Mouse (Mus musculus): ENCODE data around the gene Vmn2r106. TPM values are rescaled to one million over a fixed set of nuclear protein-coding genes. Genes with fewer than 3 reads are reported as not detected.

Gene Vmn2r106
- not detected in 2 replicates for polyA plus RNA-seq (2015; fragmentation: Nextera tagmentation; extraction: Ambion mirVana)

- Histone ChIP-seq H3K27ac (replicated peaks) (no peak within 1 kb of the TSS), H3K4me1 (no peaks in the 10 kb centered on the region), H3K9me3 (0 out of 2 replicates have a peak, but pooled peaks cover 5% of the 10 kb centered on the region), H3K27me3 (replicated peaks) (no peaks in the 10 kb centered on the region), H3K36me3 (no peaks in the 10 kb centered on the region), H3K4me2 (no peak within 1 kb of the TSS), H3K4me3 (no peak within 1 kb of the TSS), H3K9ac (no peak within 1 kb of the TSS)
- ATAC-seq (ENCODE audit: extremely low read depth, insufficient number of reproducible peaks, low FRiP score, low TSS enrichment) = no peak
- WGBS = 58% methylated on average over 1 of the region's 1 CpGs
Measured at GRCm38 (mm10) chr17:20285453-20285852, at the start of gene Vmn2r106. Vmn2r106 (minus strand) TSS chr17:20285553.

- WGBS = 78% methylated on average over 1 of the region's 1 CpGs
- Histone ChIP-seq H3K27ac (replicated peaks) (no peak overlapping the region), H3K4me2 (no peak overlapping the region), H3K4me3 (no peak overlapping the region), H3K9ac (no peak overlapping the region), H3K36me3 (no peaks in the 10 kb centered on the region), H3K9me3 (no peaks in the 10 kb centered on the region), H3K4me1 (no peaks in the 10 kb centered on the region), H3K27me3 (replicated peaks) (no peaks in the 10 kb centered on the region)
- ATAC-seq (ENCODE audit: extremely low read depth, insufficient number of reproducible peaks, low FRiP score, low TSS enrichment) = no peak
Measured at GRCm38 (mm10) chr17:20305790-20306189, 20.4 kb upstream of the Vmn2r106 start.

GRCm38 (mm10) chr17:20286906-20287305 lies 1.6 kb upstream of the Vmn2r106 start:
- Histone ChIP-seq H3K4me1 (no peaks in the 10 kb centered on the region), H3K27ac (replicated peaks) (no peak overlapping the region), H3K9ac (no peak overlapping the region), H3K9me3 (0 out of 2 replicates have a peak, but pooled peaks cover 2% of the 10 kb centered on the region), H3K36me3 (no peaks in the 10 kb centered on the region), H3K4me2 (no peak overlapping the region), H3K27me3 (replicated peaks) (no peaks in the 10 kb centered on the region), H3K4me3 (no peak overlapping the region)
- ATAC-seq (ENCODE audit: extremely low read depth, insufficient number of reproducible peaks, low FRiP score, low TSS enrichment) = no peak

GRCm38 (mm10) chr17:20255522-20255921 lies 29.8 kb downstream of the Vmn2r106 start:
- 51% methylated on average over 4 of the region's 4 CpGs for WGBS
- H3K9me3 ChIP-seq = peaks cover 18% of the 10 kb centered on the region
- no peak overlapping the region for H3K4me2 ChIP-seq
- ATAC-seq (ENCODE audit: extremely low read depth, insufficient number of reproducible peaks, low FRiP score, low TSS enrichment) = no peak
- H3K4me3 ChIP-seq = no peak overlapping the region
- no peaks in the 10 kb centered on the region for H3K27me3 ChIP-seq (replicated peaks)
- no peak overlapping the region for H3K9ac ChIP-seq
- H3K36me3 ChIP-seq = no peaks in the 10 kb centered on the region
- H3K4me1 ChIP-seq = no peaks in the 10 kb centered on the region
- no peak overlapping the region for H3K27ac ChIP-seq (replicated peaks)

GRCm38 (mm10) chr17:20234952-20235351 lies 50.4 kb downstream of the Vmn2r106 start, which contains the start of gene Vmn2r105:
Vmn2r105 (minus strand) TSS chr17:20235052.
- no peaks in the 10 kb centered on the region for H3K27me3 ChIP-seq (replicated peaks)
- ATAC-seq (ENCODE audit: extremely low read depth, insufficient number of reproducible peaks, low FRiP score, low TSS enrichment) = no peak

More at GRCm38 (mm10) chr17:20234952-20235351, 50.4 kb downstream of the Vmn2r106 start, which contains the start of gene Vmn2r105:
- no peaks in the 10 kb centered on the region for H3K36me3 ChIP-seq
- no peaks in the 10 kb centered on the region for H3K4me1 ChIP-seq
- H3K27ac ChIP-seq (replicated peaks) = no peak within 1 kb of the TSS
- no peak within 1 kb of the TSS for H3K4me2 ChIP-seq
- peaks cover 1% of the 10 kb centered on the region; the same call in 1 of the 2 replicates for H3K9me3 ChIP-seq
- no peak within 1 kb of the TSS for H3K4me3 ChIP-seq
- WGBS = 65% methylated on average over 2 of the region's 2 CpGs
- H3K9ac ChIP-seq = no peak within 1 kb of the TSS

Other genes starting within 250 kb of the Vmn2r106 start
- not detected in 2 replicates for gene Vmn2r104, start 237.2 kb downstream of the Vmn2r106 start, polyA plus RNA-seq (2015; fragmentation: Nextera tagmentation; extraction: Ambion mirVana)
- gene Fpr-rs7, start 171.3 kb downstream of the Vmn2r106 start, polyA plus RNA-seq (2015; fragmentation: Nextera tagmentation; extraction: Ambion mirVana) = not detected in 2 replicates
- gene Fpr-rs6, start 102.5 kb downstream of the Vmn2r106 start, polyA plus RNA-seq (2015; fragmentation: Nextera tagmentation; extraction: Ambion mirVana) = not detected in 2 replicates
- gene Vmn2r105, start 50.5 kb downstream of the Vmn2r106 start, polyA plus RNA-seq (2015; fragmentation: Nextera tagmentation; extraction: Ambion mirVana) = not detected in 2 replicates
- not detected in 2 replicates for gene Vmn2r107, start 59.7 kb upstream of the Vmn2r106 start, polyA plus RNA-seq (2015; fragmentation: Nextera tagmentation; extraction: Ambion mirVana)
- gene Vmn1r224, start 128.6 kb upstream of the Vmn2r106 start, polyA plus RNA-seq (2015; fragmentation: Nextera tagmentation; extraction: Ambion mirVana) = not detected in 2 replicates
- gene Vmn2r108, start 195.8 kb upstream of the Vmn2r106 start, polyA plus RNA-seq (2015; fragmentation: Nextera tagmentation; extraction: Ambion mirVana) = not detected in 2 replicates
- not detected in 2 replicates for gene Vmn1r225, start 212.6 kb upstream of the Vmn2r106 start, polyA plus RNA-seq (2015; fragmentation: Nextera tagmentation; extraction: Ambion mirVana)

All from heart, embryonic 13.5 days (tissue).